Mouse (Mus musculus) CH12.LX (cell line): ENCODE results near the gene Ptpn20. TPM values are rescaled to one million over a fixed set of nuclear protein-coding genes. Genes with fewer than 3 reads are reported as not detected.

ENCODE experiments used
- DNase-seq: peaks from one replicate; pipeline ENCODE4 v3.0.0-alpha.2; 2013; ENCODE audit errors: extremely low read depth
- H3K27ac ChIP-seq: 2 replicates; pipeline ENCODE4 v1.5.1; 2012; ENCODE audit warnings: low read depth, mild to moderate bottlenecking, control low read depth, moderate library complexity; ENCODE audit not compliant: insufficient read depth
- H3K27me3 ChIP-seq: replicated peaks from 2 replicates; pipeline ENCODE3; 2012; ENCODE audit warnings: inconsistent platforms
- H3K36me3 ChIP-seq, 2 experiments: replicated peaks in 1 of 2; 2 replicates each; pipeline versions ENCODE3 to v1.6.1; 2012; ENCODE audit warnings: inconsistent platforms in 1 of 2, low read length in 1 of 2, mild to moderate bottlenecking in 1 of 2, mixed read lengths in 1 of 2, moderate library complexity in 1 of 2; ENCODE audit not compliant: control insufficient read depth in 1 of 2, insufficient read depth in 1 of 2
- H3K4me1 ChIP-seq, 2 experiments: 2 replicates each; pipeline ENCODE4 v1.6.1; 2012; ENCODE audit warnings: inconsistent platforms in 1 of 2, moderate library complexity in 1 of 2; ENCODE audit not compliant: insufficient read depth in 2 of 2, control insufficient read depth in 1 of 2
- H3K4me2 ChIP-seq: 2 replicates; pipeline ENCODE4 v1.6.1; 2012; ENCODE audit warnings: low read depth, mild to moderate bottlenecking, control low read depth; ENCODE audit not compliant: poor library complexity, insufficient read depth, severe bottlenecking
- H3K4me3 ChIP-seq, 3 experiments: fragments of 150-350 bp in 1 of 3; sonication (generic) in 1 of 3; replicated peaks in 1 of 3; 2 replicates each; pipeline versions ENCODE3 to v1.5.1; 2011 to 2012; ENCODE audit warnings: low read depth in 2 of 3, low read length in 2 of 3, mild to moderate bottlenecking in 2 of 3, moderate library complexity in 2 of 3, control low read depth in 1 of 3, improper control_type of control experiment in 1 of 3, inconsistent platforms in 1 of 3, mixed read lengths in 1 of 3; ENCODE audit not compliant: poor library complexity in 1 of 3
- H3K79me2 ChIP-seq: replicated peaks from 2 replicates; pipeline ENCODE4 v1.6.1; 2012; ENCODE audit warnings: mild to moderate bottlenecking, moderate library complexity; ENCODE audit not compliant: control insufficient read depth, poor library complexity, insufficient read depth, severe bottlenecking; ENCODE audit errors: extremely low read depth
- H3K9ac ChIP-seq: 2 replicates; pipeline ENCODE4 v1.6.1; 2012; ENCODE audit warnings: low read depth, mild to moderate bottlenecking, control low read depth, moderate library complexity; ENCODE audit not compliant: insufficient read depth
- H3K9me3 ChIP-seq: replicated peaks from 2 replicates; pipeline ENCODE3; 2012; ENCODE audit warnings: low read length, inconsistent platforms, mixed read lengths
- BHLHE40 ChIP-seq: IDR thresholded peaks from 2 replicates; pipeline ENCODE4 v1.6.1; 2011; ENCODE audit warnings: mild to moderate bottlenecking, low read depth, low read length, improper control_type of control experiment
- CTCF ChIP-seq, 2 experiments: IDR thresholded peaks in 1 of 2; conservative IDR thresholded peaks in 1 of 2; 2 replicates each; pipeline ENCODE4 v1.5.1; 2011 to 2012; ENCODE audit warnings: low read depth in 2 of 2, low read length in 2 of 2, improper control_type of control experiment in 1 of 2, inconsistent platforms in 1 of 2, mild to moderate bottlenecking in 1 of 2, moderate library complexity in 1 of 2
- GABPA ChIP-seq: IDR thresholded peaks from 2 replicates; pipeline ENCODE4 v1.6.1; 2012; ENCODE audit warnings: low read depth, low read length, improper control_type of control experiment, inconsistent platforms; ENCODE audit not compliant: insufficient replicate concordance
- KAT2A ChIP-seq: IDR thresholded peaks from 2 replicates; pipeline ENCODE4 v1.6.1; 2012; ENCODE audit warnings: low read length, improper control_type of control experiment, inconsistent platforms; ENCODE audit not compliant: insufficient replicate concordance
- MAFK ChIP-seq: IDR thresholded peaks from 2 replicates; pipeline ENCODE4 v1.6.1; 2011; ENCODE audit warnings: low read length, improper control_type of control experiment; ENCODE audit not compliant: insufficient replicate concordance
- MXI1 ChIP-seq: IDR thresholded peaks from 2 replicates; pipeline ENCODE4 v1.6.1; 2011; ENCODE audit warnings: mild to moderate bottlenecking, low read depth, low read length, improper control_type of control experiment
- NRF1 ChIP-seq: IDR thresholded peaks from 2 replicates; pipeline ENCODE4 v1.6.1; 2014; ENCODE audit warnings: low read depth, mild to moderate bottlenecking, inconsistent platforms, low read length, improper control_type of control experiment, moderate library complexity
- POLR2A ChIP-seq: IDR thresholded peaks from 2 replicates; pipeline ENCODE4 v1.6.1; 2011; ENCODE audit warnings: low read depth, mild to moderate bottlenecking, improper control_type of control experiment, low read length
- POLR2AphosphoS2 ChIP-seq: IDR thresholded peaks from 2 replicates; pipeline ENCODE4 v1.6.1; 2011; ENCODE audit warnings: low read depth, low read length, improper control_type of control experiment
- RAD21 ChIP-seq: IDR thresholded peaks from 2 replicates; pipeline ENCODE4 v1.6.1; 2011; ENCODE audit warnings: low read depth, mild to moderate bottlenecking, low read length, improper control_type of control experiment, moderate library complexity
- RCOR1 ChIP-seq: conservative IDR thresholded peaks from 2 replicates; pipeline ENCODE4 v1.6.1; 2012; ENCODE audit warnings: low read depth, mild to moderate bottlenecking, inconsistent platforms, low read length, improper control_type of control experiment
- SMC3 ChIP-seq: IDR thresholded peaks from 2 replicates; pipeline ENCODE4 v1.6.1; 2011; ENCODE audit warnings: low read depth, low read length, improper control_type of control experiment
- TBP ChIP-seq: conservative IDR thresholded peaks from 2 replicates; pipeline ENCODE4 v1.6.1; 2011; ENCODE audit warnings: low read depth, low read length, improper control_type of control experiment
- UBTF ChIP-seq: IDR thresholded peaks from 2 replicates; pipeline ENCODE4 v1.6.1; 2012; ENCODE audit warnings: low read depth, mild to moderate bottlenecking, inconsistent platforms, low read length, improper control_type of control experiment, moderate library complexity
- USF1 ChIP-seq: IDR thresholded peaks from 2 replicates; pipeline ENCODE4 v1.6.1; 2014; ENCODE audit warnings: low read depth, mild to moderate bottlenecking, inconsistent platforms, low read length, improper control_type of control experiment
- ZC3H11A ChIP-seq: IDR thresholded peaks from 2 replicates; pipeline ENCODE4 v1.6.1; 2012; ENCODE audit warnings: low read depth, mild to moderate bottlenecking, inconsistent platforms, low read length, improper control_type of control experiment
- ZKSCAN1 ChIP-seq: IDR thresholded peaks from 2 replicates; pipeline ENCODE4 v1.6.1; 2012; ENCODE audit warnings: low read depth, inconsistent platforms, low read length, improper control_type of control experiment, borderline replicate concordance
- ZMIZ1 ChIP-seq: IDR thresholded peaks from 2 replicates; pipeline ENCODE4 v1.6.1; 2012; ENCODE audit warnings: low read depth, mild to moderate bottlenecking, inconsistent platforms, low read length, improper control_type of control experiment
- ZNF384 ChIP-seq: IDR thresholded peaks from 2 replicates; pipeline ENCODE4 v1.6.1; 2012; ENCODE audit warnings: low read depth, low read length, improper control_type of control experiment, inconsistent platforms
- dilution Hi-C: fragments of 300-500 bp; cut with MboI; formaldehyde crosslinking; loops from 2 replicates; pipeline ENCODE4 v1.14.3; 2020; ENCODE audit warnings: low sequenced_read_pairs; ENCODE audit not compliant: extremely low pct_unique_long_range_greater_than_20kb, extremely low pct_ligation_motif_present
- in situ Hi-C: fragments of 300-500 bp; cut with MboI; formaldehyde crosslinking; loops from 3 replicates; pipeline ENCODE4 v1.14.3; 2019; ENCODE audit warnings: low sequenced_read_pairs, low pct_ligation_motif_present, low pct_unique_long_range_greater_than_20kb, mixed read lengths
- polyA plus RNA-seq: library from polyadenylated mRNA; unstranded; fragments of >175 nt; gene quantifications from 2 replicates; pipeline ENCODE4 v1.2.1, GENCODE M21; 2012; ENCODE audit warnings: low read depth; ENCODE audit not compliant: insufficient read length
- total RNA-seq, 2 experiments: library from RNA; depleted of rRNA; stranded (reverse); fragments of 300-350 nt in 1 of 2; fragments of >200 nt in 1 of 2; gene quantifications; 2 replicates each; pipeline ENCODE4 v1.2.3; 2012 to 2014

Gene Ptpn20
- total and polyA plus RNA-seq, 3 experiments = 0.10 to 0.11 TPM; not detected in 1

GRCm38 (mm10) chr14:33579771-33580484, 9.1 kb upstream of the Ptpn20 start:
- peak; percentile 32 for DNase-seq
- H3K4me3 ChIP-seq = no peak overlapping the region
- no peak overlapping the region for H3K9ac ChIP-seq
- H3K27ac ChIP-seq = no peak overlapping the region
- no peaks in the 10 kb centered on the region for H3K9me3 ChIP-seq
- no peaks in the 10 kb centered on the region for H3K4me1 ChIP-seq
- no peak overlapping the region for H3K4me2 ChIP-seq
- H3K27me3 ChIP-seq = no peaks in the 10 kb centered on the region
- no peaks in the 10 kb centered on the region for H3K36me3 ChIP-seq
- in situ Hi-C loops = no loop called here
- H3K79me2 ChIP-seq = no peaks in the 10 kb centered on the region
- dilution Hi-C loops = no loop called here
- no peak for TF ChIP-seq MXI1
- peak; percentile 14 to 58; a peak in 2 of 4 replicates for TF ChIP-seq CTCF (conservative IDR thresholded peaks at IDR 0.05 in 1 of 2, IDR thresholded peaks at IDR 0.05 in 1 of 2; ENCODE audit: low read depth in 2 of 2, low read length in 2 of 2)
- peak; percentile 45 for TF ChIP-seq RAD21
- TF ChIP-seq ZMIZ1 = no peak
- TF ChIP-seq USF1 = no peak
- no peak for TF ChIP-seq GABPA
- TF ChIP-seq SMC3 = peak; percentile 28; the same call in 1 of the 2 replicates
- TF ChIP-seq ZC3H11A = no peak
- TF ChIP-seq, all 38 proteins: peak for 3

- H3K27ac ChIP-seq = no peak overlapping the region
- dilution Hi-C loops = no loop called here
- no peak for DNase-seq
- in situ Hi-C loops = no loop called here
- no peak overlapping the region for H3K4me2 ChIP-seq
- no peaks in the 10 kb centered on the region for H3K36me3 ChIP-seq
- H3K9me3 ChIP-seq = no peaks in the 10 kb centered on the region
- peaks cover 3% of the 10 kb centered on the region for H3K27me3 ChIP-seq
- H3K4me1 ChIP-seq = no peaks in the 10 kb centered on the region
- no peak for TF ChIP-seq USF1
- no peak for TF ChIP-seq CTCF (conservative IDR thresholded peaks at IDR 0.05 in 1 of 2, IDR thresholded peaks at IDR 0.05 in 1 of 2; ENCODE audit: low read depth in 2 of 2, low read length in 2 of 2)
- TF ChIP-seq BHLHE40 = no peak
- TF ChIP-seq KAT2A = no peak
- TF ChIP-seq POLR2AphosphoS2 = no peak
- no peak for TF ChIP-seq SMC3
- TF ChIP-seq UBTF = no peak
- TF ChIP-seq ZMIZ1 = no peak
- TF ChIP-seq ZKSCAN1 = no peak
- no peak for TF ChIP-seq NRF1
- no peak for TF ChIP-seq RAD21
- no peak for TF ChIP-seq GABPA
- no peak for TF ChIP-seq POLR2A
- TF ChIP-seq RCOR1 = no peak
- no peak for TF ChIP-seq TBP
- no peak for TF ChIP-seq MAFK
- TF ChIP-seq ZNF384 = no peak
- H3K4me3 ChIP-seq = no peak overlapping the region
- no peak overlapping the region for H3K9ac ChIP-seq
- no peaks in the 10 kb centered on the region for H3K79me2 ChIP-seq
Observed at GRCm38 (mm10) chr14:33598376-33599130, 9.5 kb downstream of the Ptpn20 start.
